Mouse (Mus musculus) midbrain, embryonic 10.5 days (tissue): ENCODE results near the gene Lmod2. TPM values are rescaled to one million over a fixed set of nuclear protein-coding genes. Genes with fewer than 3 reads are reported as not detected.

Experiments
- DNase-seq: peaks from one replicate; pipeline ENCODE4 v3.0.0-alpha.2; 2017; ENCODE audit warnings: low spot score
- H3K27ac ChIP-seq: fragments of 300-500 bp; sonication (generic); replicated peaks from 2 replicates; pipeline ENCODE4 v1.5.1; 2016; ENCODE audit warnings: mild to moderate bottlenecking
- H3K27me3 ChIP-seq: fragments of 300-500 bp; sonication (generic); 2 replicates; pipeline ENCODE4 v1.6.1; 2016; ENCODE audit warnings: low read depth, mild to moderate bottlenecking; ENCODE audit not compliant: poor library complexity, severe bottlenecking
- H3K36me3 ChIP-seq: fragments of 300-500 bp; sonication (generic); 2 replicates; pipeline ENCODE4 v1.6.1; 2016; ENCODE audit warnings: mild to moderate bottlenecking, moderate library complexity
- H3K4me1 ChIP-seq: fragments of 300-500 bp; sonication (generic); 2 replicates; pipeline ENCODE4 v1.6.1; 2016
- H3K4me3 ChIP-seq: fragments of 300-500 bp; sonication (generic); 2 replicates; pipeline ENCODE4 v1.5.1; 2016; ENCODE audit warnings: mild to moderate bottlenecking, moderate library complexity
- H3K9me3 ChIP-seq: fragments of 300-500 bp; sonication (generic); replicated peaks from 2 replicates; pipeline ENCODE4 v1.6.1; 2016; ENCODE audit warnings: mild to moderate bottlenecking
- WGBS: fragments of 180-500 bp; shearing (Covaris S2); methylation state at CpG from one replicate; pipeline ENCODE4 v1.1.7; 2016; 5-methylcytosine and 5-hydroxymethylcytosine counted together
- polyA plus RNA-seq: library from polyadenylated mRNA; unstranded; fragments of >200 nt; fragmentation: Nextera tagmentation; extraction: Ambion mirVana; gene quantifications from 2 replicates; pipeline ENCODE4 v1.2.1, GENCODE M21; 2016

Gene Lmod2
- polyA plus RNA-seq, 1 experiment from 2014 or later: 0.15 TPM

DNA sequence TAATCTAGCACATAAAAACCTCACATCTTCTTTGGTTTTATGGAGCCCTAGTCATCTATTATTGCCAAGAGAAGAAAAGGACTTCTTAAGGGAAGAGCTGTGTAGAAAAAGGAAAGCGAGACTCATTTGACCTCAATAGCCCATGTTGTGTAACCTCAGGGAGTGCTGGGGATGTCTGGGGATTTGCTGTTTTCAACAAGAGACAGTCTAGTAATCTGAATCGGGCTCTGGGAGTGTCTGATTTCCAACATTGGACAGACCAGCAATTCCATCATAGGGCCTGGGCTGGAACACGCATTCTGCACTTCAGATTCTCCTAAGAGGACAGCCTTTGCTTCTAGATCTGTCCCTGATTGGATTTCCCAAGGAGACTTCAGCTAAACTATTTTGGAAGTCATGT lies 14.1 kb upstream of the Lmod2 start:
- WGBS: 82% methylated on average over 3 of the region's 3 CpGs
- Histone ChIP-seq H3K9me3 (no peaks in the 10 kb centered on the region), H3K36me3 (no peaks in the 10 kb centered on the region), H3K4me1 (0 out of 2 replicates have a peak, but pooled peaks cover 3% of the 10 kb centered on the region), H3K27ac (no peak overlapping the region), H3K27me3 (no peaks in the 10 kb centered on the region), H3K4me3 (no peak overlapping the region)
- no peak for DNase-seq

DNA sequence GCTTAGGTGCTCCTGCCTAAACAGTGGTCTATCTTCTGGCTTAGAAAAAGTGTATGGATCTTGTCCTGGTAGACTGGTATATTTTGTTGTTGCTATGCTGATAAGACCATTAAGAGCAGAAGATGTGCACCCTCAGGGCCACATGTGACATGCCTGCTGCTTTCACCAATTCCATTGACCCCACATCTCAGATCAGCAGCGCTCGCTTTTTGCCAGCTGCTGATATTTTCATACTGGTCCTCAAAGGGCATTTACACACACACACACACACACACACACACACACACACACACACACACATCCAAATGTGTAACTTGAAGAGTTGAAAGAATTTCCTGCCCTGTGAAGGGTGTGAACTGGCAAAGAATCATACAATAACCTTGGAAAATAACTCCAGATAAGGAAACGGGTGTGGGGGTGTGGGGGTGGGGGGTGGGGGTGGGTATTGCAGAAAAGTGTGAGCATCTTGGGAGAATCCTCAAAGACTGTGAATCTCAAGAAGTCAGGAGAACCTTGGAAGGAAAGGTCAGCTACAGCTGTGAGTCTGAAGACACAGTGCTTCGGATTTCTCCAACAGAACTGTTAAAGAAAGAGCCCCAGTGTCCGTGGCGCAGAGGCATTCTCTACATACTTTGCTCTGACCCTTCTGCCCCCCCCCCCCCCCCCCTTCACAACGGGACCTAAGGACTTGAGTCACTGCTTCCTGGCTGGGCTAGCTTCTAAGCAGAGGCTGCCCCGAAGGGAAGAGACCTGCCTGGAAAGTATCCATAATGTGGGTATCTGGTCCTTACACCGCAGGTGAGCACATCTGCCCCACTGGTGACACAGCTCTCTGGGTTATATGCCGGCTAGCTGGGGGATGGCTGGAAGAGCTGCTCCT lies 11.9 kb upstream of the Lmod2 start:
- Histone ChIP-seq H3K27me3 (no peaks in the 10 kb centered on the region), H3K4me3 (no peak overlapping the region), H3K4me1 (0 out of 2 replicates have a peak, but pooled peaks cover 3% of the 10 kb centered on the region), H3K36me3 (no peaks in the 10 kb centered on the region), H3K27ac (no peak overlapping the region), H3K9me3 (no peaks in the 10 kb centered on the region)
- WGBS: 61% methylated on average over 10 of the region's 10 CpGs
- no peak for DNase-seq

DNA sequence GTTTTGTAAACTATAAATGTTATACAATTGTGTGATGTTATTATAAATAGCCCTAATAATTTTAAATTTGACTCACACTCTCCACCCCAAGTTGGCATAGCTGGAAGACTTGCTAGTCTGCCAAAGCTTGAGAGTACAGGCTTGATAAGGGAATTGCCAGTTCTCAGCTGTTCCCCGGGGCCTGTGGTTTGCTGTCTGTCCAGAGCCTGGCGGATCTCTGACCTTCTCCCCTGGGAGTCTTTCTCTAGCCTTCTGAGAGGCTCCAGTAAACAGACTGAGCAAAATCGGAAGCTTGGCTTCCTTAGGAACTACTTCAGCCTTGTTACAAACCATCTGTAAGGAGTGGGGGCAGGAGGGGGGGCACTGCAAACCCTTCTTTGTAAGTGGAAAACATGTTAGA lies 10.7 kb upstream of the Lmod2 start:
- 41% methylated on average over 3 of the region's 3 CpGs for WGBS
- Histone ChIP-seq H3K9me3 (no peaks in the 10 kb centered on the region), H3K27me3 (no peaks in the 10 kb centered on the region), H3K27ac (no peak overlapping the region), H3K4me1 (0 out of 2 replicates have a peak, but pooled peaks cover 3% of the 10 kb centered on the region), H3K36me3 (no peaks in the 10 kb centered on the region), H3K4me3 (no peak overlapping the region)
- no peak for DNase-seq

DNA sequence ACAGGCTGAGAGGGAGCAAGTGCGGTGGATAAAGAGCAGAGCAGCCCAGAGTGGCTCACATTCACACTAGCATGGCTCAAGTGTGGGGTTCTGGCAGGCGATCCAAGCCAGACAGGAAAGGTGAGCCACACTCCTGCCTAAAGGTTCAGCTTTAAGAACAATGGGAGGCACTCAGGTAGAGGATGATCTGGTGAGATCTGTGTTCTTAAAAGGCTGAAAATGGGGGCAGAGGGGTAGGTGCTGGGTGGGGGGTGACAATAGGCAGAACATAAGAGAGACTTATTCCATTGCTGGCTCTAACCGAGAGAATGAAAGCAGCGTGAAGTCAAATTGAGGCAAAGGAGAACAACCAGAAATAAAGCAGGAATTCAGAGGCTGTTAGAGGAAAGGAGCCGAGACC lies 7.3 kb upstream of the Lmod2 start:
- Histone ChIP-seq H3K9me3 (no peaks in the 10 kb centered on the region), H3K36me3 (no peaks in the 10 kb centered on the region), H3K4me1 (0 out of 2 replicates have a peak, but pooled peaks cover 3% of the 10 kb centered on the region), H3K4me3 (no peak overlapping the region), H3K27ac (no peak overlapping the region), H3K27me3 (no peaks in the 10 kb centered on the region)
- DNase-seq: no peak
- 84% methylated on average over 5 of the region's 5 CpGs for WGBS

DNA sequence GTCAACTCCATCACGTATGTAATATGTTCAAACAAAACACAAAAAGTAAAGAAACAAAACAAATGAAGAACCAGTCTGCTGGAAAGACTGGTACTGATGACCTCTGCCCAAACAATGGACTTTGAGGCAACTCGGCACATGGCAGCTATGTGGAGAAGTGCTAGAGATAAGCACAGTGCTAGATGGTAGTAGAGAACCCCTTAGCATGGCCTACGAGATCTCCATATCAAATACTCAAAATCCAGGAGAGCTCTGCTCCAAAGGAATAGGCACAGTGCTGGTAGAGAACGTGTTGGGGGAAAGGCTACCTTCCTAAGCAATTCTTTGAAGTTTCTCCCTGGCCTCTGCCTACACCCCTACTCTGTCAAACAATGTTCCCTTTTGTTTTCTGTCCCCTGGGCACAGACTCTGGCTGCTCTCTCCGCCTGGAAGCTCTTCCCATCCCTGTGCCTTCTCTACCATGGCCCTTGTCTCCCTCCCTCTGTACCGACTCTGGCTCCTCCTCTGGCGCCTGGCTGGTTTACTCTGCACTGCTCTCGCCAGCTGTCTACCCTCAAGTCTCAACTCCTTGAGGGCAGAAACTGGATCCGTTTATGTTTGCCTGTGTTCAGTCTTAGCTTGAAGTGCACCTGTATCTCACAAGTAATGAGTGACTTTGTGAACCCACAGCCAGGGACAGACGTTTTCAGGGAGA lies 5.9 kb upstream of the Lmod2 start:
- Histone ChIP-seq H3K27ac (no peak overlapping the region), H3K27me3 (no peaks in the 10 kb centered on the region), H3K36me3 (no peaks in the 10 kb centered on the region), H3K4me1 (no peaks in the 10 kb centered on the region), H3K9me3 (no peaks in the 10 kb centered on the region), H3K4me3 (no peak overlapping the region)
- no peak for DNase-seq
- 51% methylated on average over 10 of the region's 10 CpGs for WGBS

DNA sequence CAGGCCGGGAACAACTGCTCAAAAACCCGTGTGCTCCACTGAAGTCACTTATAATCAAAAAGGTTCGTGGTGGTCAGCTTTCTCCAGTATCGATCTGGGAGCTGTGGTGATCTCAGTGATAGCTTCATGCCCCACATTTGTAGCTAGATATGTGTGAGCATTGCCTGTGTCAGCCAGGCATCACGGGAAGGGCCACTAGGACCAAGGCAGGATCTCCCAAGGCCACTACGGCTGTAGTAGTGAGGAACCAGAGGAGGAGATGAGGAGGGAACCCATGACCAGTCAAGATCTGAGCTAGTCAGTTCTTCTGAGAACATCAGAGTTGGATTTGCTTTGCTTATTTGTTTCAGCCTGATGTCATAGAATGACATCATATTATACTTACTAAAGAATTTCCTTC lies 1.6 kb downstream of the Lmod2 start:
- Histone ChIP-seq H3K4me1 (peaks cover 6% of the 10 kb centered on the region; the same call in 1 of the 2 replicates), H3K27ac (no peak overlapping the region), H3K36me3 (no peaks in the 10 kb centered on the region), H3K27me3 (no peaks in the 10 kb centered on the region), H3K4me3 (no peak overlapping the region), H3K9me3 (no peaks in the 10 kb centered on the region)
- WGBS: 89% methylated on average over 6 of the region's 6 CpGs
- DNase-seq: no peak

DNA sequence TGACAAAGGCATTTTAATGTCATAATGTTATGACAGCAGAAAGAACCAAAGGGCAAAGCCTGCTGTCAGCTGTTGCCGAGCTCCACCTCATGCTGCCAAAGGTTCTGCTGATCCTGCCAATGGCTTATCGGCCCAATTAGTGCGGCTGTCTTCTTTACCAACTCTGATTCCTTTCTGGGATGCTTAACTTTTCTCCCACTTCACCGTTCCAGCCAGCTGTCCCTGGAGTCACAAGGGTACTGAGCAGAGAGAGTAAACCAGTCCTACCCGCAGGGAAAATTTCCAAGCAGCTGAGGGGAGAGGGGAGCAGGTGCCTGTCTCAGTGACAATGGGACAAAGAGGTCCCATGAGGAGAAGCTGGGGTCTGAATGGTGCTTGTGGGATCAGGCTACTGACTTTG lies 2.1 kb downstream of the Lmod2 start:
- DNase-seq: no peak
- H3K36me3 ChIP-seq: no peaks in the 10 kb centered on the region

DNA sequence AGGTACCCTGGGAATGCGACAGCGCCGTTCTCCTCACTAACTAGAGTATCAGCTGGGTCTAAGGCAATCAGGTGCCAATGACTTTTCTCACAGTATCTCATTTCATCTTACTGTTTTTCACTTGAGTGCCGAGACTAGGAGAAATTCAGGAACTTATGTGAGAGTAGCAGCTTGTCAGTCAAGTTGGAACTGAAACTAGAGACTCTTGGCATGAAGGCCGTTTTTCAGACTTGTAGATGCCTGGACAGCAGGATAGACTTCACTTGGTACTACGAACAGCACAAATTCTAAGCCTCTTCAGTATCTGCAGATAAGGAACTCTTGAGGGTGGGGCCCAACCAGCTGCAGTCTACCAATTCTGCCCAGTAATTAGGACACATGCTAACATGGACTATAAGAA lies 2.6 kb downstream of the Lmod2 start:
- H3K27me3 ChIP-seq: no peaks in the 10 kb centered on the region
- H3K9me3 ChIP-seq: no peaks in the 10 kb centered on the region
- H3K4me3 ChIP-seq: no peak overlapping the region
- DNase-seq: no peak
- no peaks in the 10 kb centered on the region for H3K36me3 ChIP-seq
- WGBS: 90% methylated on average over 6 of the region's 6 CpGs
- no peak overlapping the region for H3K27ac ChIP-seq
- peaks cover 6% of the 10 kb centered on the region; the same call in 1 of the 2 replicates for H3K4me1 ChIP-seq

More for the DNA sequence above, 2.1 kb downstream of the Lmod2 start:
- WGBS: 93% methylated on average over 5 of the region's 5 CpGs
- H3K4me1 ChIP-seq: peaks cover 6% of the 10 kb centered on the region; the same call in 1 of the 2 replicates
- H3K4me3 ChIP-seq: no peak overlapping the region
- H3K9me3 ChIP-seq: no peaks in the 10 kb centered on the region
- H3K27me3 ChIP-seq: no peaks in the 10 kb centered on the region
- H3K27ac ChIP-seq: no peak overlapping the region

DNA sequence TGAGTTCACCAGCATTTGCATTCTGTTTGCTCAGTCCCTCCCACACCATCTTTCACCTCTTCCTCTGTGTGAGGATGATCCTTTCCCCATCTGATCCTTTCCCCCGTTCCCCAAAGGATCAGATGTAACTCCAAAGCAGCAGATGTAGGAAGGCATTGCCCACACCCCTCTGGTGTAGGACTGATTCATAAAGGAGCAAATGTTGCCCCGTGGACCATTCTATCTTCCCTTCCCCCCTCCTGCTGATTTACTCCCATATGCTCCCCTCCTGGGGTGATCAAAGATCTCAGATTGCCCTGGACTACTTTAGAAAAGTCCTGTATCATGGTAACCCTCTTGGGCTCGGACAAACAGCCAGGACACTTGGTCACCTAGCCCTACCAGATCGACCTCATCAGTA lies 3.2 kb downstream of the Lmod2 start:
- no peak overlapping the region for H3K4me3 ChIP-seq

DNA sequence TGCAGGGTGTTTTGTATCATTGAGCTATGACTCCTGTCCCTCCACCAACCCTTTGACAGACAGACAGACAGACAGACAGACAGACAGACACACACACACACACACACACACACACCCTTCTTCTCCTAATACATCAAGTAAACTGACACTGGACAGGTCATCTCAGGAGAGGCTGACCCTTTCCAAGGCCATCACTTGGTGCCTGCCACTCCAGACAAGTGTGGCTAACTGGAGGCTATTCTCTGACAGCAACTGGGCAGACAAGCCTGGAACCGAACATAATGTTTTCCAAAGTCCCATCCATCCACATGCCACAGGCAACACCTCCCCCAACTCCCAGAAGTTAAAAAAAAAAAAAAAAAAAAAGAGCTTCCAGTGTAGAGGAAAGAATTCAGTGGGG lies 4.1 kb downstream of the Lmod2 start:
- 59% methylated on average over 1 of the region's 1 CpGs for WGBS
- H3K27ac ChIP-seq: no peak overlapping the region
- H3K4me3 ChIP-seq: no peak overlapping the region
- no peak for DNase-seq
- H3K27me3 ChIP-seq: no peaks in the 10 kb centered on the region
- H3K36me3 ChIP-seq: no peaks in the 10 kb centered on the region
- no peaks in the 10 kb centered on the region for H3K9me3 ChIP-seq
- peaks cover 6% of the 10 kb centered on the region; the same call in 1 of the 2 replicates for H3K4me1 ChIP-seq

More for the DNA sequence above, 3.2 kb downstream of the Lmod2 start:
- Histone ChIP-seq H3K9me3 (no peaks in the 10 kb centered on the region), H3K27ac (no peak overlapping the region), H3K36me3 (no peaks in the 10 kb centered on the region), H3K4me1 (peaks cover 6% of the 10 kb centered on the region; the same call in 1 of the 2 replicates), H3K27me3 (no peaks in the 10 kb centered on the region)
- 81% methylated on average over 4 of the region's 4 CpGs for WGBS
- no peak for DNase-seq

DNA sequence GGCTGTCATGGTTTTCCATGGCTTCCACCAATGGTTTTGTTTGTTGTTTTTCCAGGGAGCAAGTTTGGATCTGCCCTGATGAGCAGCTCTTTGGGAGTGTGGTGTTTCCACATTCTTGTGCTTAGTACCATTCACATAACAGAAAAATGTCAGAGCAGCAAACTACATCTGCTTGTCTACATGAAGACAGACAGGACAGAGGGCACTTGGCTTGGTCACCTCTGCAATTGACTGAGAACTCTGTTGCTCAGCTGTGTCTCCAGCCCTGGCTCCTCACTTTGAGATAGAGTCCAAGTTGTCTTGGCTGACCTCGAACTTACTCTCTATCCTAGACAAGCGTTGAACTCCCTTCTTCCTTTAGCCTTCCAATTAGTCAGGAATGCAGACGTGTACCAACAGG lies 4.8 kb downstream of the Lmod2 start:
- Histone ChIP-seq H3K27me3 (no peaks in the 10 kb centered on the region), H3K27ac (no peak overlapping the region), H3K36me3 (no peaks in the 10 kb centered on the region), H3K9me3 (no peaks in the 10 kb centered on the region), H3K4me3 (no peak overlapping the region), H3K4me1 (peaks cover 5% of the 10 kb centered on the region; the same call in 1 of the 2 replicates)
- 75% methylated on average over 3 of the region's 3 CpGs for WGBS
- no peak for DNase-seq

DNA sequence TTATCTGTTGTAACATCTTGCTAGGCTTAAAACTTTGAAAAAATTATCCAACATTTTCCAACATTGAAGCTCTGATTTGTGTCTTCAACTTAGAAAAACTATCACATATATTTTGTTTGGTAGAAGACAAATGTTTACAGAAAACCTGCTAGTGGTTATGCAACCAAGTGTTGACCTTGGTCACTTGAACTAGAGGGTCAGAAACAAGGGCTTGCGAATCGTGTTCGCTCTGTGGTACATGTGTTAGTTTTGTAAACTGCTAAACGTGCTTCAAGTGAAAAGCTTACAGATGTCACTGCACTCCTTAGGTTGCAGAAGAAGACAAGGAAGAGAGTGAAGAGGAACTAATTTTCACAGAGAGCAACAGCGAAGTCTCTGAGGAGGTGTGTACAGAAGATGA lies 5.4 kb downstream of the Lmod2 start:
- H3K4me1 ChIP-seq: no peaks in the 10 kb centered on the region; the same call in 1 of the 2 replicates
- WGBS: 93% methylated on average over 5 of the region's 5 CpGs
- DNase-seq: no peak

DNA sequence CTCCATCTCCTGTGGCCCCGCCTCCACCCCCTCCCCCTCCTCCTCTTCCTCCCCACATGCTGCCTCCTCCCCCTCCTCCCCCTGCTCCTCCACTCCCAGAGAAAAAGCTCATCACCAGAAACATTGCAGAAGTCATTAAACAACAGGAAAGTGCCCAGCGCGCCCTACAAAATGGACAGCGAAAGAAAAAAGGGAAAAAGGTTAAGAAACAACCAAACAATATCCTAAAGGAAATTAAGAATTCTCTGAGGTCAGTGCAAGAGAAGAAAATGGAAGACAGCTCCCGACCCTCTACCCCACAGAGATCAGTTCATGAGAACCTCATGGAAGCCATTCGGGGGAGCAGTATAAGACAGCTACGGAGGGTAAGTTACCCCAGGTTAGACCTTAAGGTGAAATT lies 6.7 kb downstream of the Lmod2 start:
- H3K9me3 ChIP-seq: no peaks in the 10 kb centered on the region
- H3K27ac ChIP-seq: no peak overlapping the region
- 94% methylated on average over 7 of the region's 7 CpGs for WGBS
- no peaks in the 10 kb centered on the region for H3K36me3 ChIP-seq
- DNase-seq: no peak
- H3K4me1 ChIP-seq: no peaks in the 10 kb centered on the region; the same call in 1 of the 2 replicates
- no peak overlapping the region for H3K4me3 ChIP-seq
- H3K27me3 ChIP-seq: no peaks in the 10 kb centered on the region

More for the DNA sequence above, 5.4 kb downstream of the Lmod2 start:
- no peaks in the 10 kb centered on the region for H3K27me3 ChIP-seq
- no peak overlapping the region for H3K27ac ChIP-seq
- H3K9me3 ChIP-seq: no peaks in the 10 kb centered on the region
- no peaks in the 10 kb centered on the region for H3K36me3 ChIP-seq
- H3K4me3 ChIP-seq: no peak overlapping the region
